Mouse (Mus musculus) intestine, postnatal 0 days (tissue): ENCODE data around the gene Aph1a. TPM values are rescaled to one million over a fixed set of nuclear protein-coding genes. Genes with fewer than 3 reads are reported as not detected.

Experiments
- ATAC-seq: fragments of 200-750 bp; cut with Nextera tagmentation; 2 replicates; pipeline ENCODE4 v1.8.0; 2017; ENCODE audit warnings: mild to moderate bottlenecking, moderate TSS enrichment, moderate library complexity
- H3K27ac ChIP-seq: fragments of 300-500 bp; sonication (generic); 2 replicates; pipeline ENCODE4 v1.5.1; 2014; ENCODE audit warnings: mild to moderate bottlenecking, low read depth, low read length, moderate library complexity
- H3K27me3 ChIP-seq: fragments of 300-500 bp; sonication (generic); replicated peaks from 2 replicates; pipeline ENCODE4 v1.6.1; 2014; ENCODE audit warnings: low read length, mixed read lengths; ENCODE audit not compliant: control insufficient read depth, insufficient read depth
- H3K36me3 ChIP-seq: fragments of 300-500 bp; sonication (generic); 2 replicates; pipeline ENCODE4 v1.6.1; 2014; ENCODE audit warnings: mild to moderate bottlenecking, moderate library complexity; ENCODE audit not compliant: control insufficient read depth, insufficient read depth
- H3K4me1 ChIP-seq: fragments of 300-500 bp; sonication (generic); replicated peaks from 2 replicates; pipeline ENCODE4 v1.6.1; 2014; ENCODE audit warnings: antibody characterized with exemption, low read length, mixed read lengths; ENCODE audit not compliant: control insufficient read depth, insufficient read depth
- H3K4me2 ChIP-seq: fragments of 300-500 bp; sonication (generic); replicated peaks from 2 replicates; pipeline ENCODE4 v1.6.1; 2014; ENCODE audit warnings: low read depth, mild to moderate bottlenecking, moderate library complexity
- H3K4me3 ChIP-seq: fragments of 300-500 bp; sonication (generic); 2 replicates; pipeline ENCODE4 v1.5.1; 2014; ENCODE audit warnings: low read depth, low read length
- H3K9ac ChIP-seq: fragments of 300-500 bp; sonication (generic); 2 replicates; pipeline ENCODE4 v1.6.1; 2014; ENCODE audit warnings: mild to moderate bottlenecking, low read depth, low read length
- H3K9me3 ChIP-seq: fragments of 300-500 bp; sonication (generic); 2 replicates; pipeline ENCODE4 v1.6.1; 2016; ENCODE audit warnings: mixed run types; ENCODE audit not compliant: control insufficient read depth
- CTCF ChIP-seq: sonication (generic); IDR thresholded peaks from 2 replicates; pipeline ENCODE4 v1.5.1; 2016; ENCODE audit warnings: low read depth, mild to moderate bottlenecking, control low read depth, antibody characterized with exemption, moderate library complexity
- WGBS: fragments of 180-500 bp; shearing (Covaris S2); extraction: QIAGEN DNeasy Blood & Tissue Kit; methylation state at CpG from one replicate; pipeline ENCODE4 v1.1.7; 2014; 5-methylcytosine and 5-hydroxymethylcytosine counted together
- polyA plus RNA-seq: library from polyadenylated mRNA; unstranded; fragments of >200 nt; fragmentation: Nextera tagmentation; extraction: Ambion mirVana; gene quantifications from 2 replicates; pipeline ENCODE4 v1.2.1, GENCODE M21; 2015

The Aph1a gene
- polyA plus RNA-seq, 1 experiment from 2014 or later = 52.4 TPM

DNA sequence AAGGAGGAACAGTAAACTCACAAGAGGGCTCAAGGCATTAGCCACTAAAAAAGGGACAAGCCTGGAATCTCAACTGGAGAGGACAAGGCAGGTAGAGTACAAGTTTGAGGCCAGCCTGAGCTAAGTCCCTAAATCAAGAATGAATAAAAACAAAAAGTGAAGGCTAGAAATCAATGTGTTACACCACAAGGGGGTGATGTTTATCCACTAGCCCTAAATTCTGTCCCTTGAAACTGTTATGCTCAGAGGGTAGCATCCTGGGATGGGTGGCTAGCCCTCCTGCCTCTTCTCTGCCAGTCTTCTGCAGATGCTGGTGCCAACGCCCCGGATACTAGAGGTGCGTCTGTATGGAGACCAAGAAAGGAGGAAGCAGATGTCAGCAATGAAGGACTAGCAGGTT lies 33.4 kb upstream of the Aph1a start:
- Histone ChIP-seq H3K4me2 (no peak overlapping the region), H3K27ac (no peak overlapping the region), H3K36me3 (peaks cover 20% of the 10 kb centered on the region), H3K9ac (no peak overlapping the region), H3K27me3 (no peaks in the 10 kb centered on the region), H3K4me3 (no peak overlapping the region), H3K4me1 (no peaks in the 10 kb centered on the region), H3K9me3 (no peaks in the 10 kb centered on the region)
- TF ChIP-seq CTCF = peak; percentile 59
- WGBS = 76% methylated on average over 3 of the region's 3 CpGs
- ATAC-seq = no peak

DNA sequence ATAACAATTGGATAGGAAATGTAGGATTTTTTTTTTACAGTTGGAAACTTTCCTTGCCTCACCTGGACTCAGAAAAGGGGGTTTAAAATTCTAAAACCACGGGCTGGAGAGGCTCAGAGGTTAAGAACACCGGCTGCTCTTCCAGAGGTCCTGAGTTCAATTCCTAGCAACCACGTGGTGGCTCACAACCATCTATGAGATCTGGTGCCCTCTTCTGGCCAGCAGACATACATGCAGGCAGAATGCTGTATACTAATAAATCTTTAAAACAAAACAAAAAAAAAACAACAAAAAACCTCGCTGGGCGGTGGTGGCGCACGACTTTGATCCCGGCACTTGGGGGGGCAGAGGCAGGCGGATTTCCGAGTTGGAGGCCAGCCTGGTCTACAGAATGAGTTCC lies 32.6 kb upstream of the Aph1a start:
- no peak for ATAC-seq
- peak; percentile 56 for TF ChIP-seq CTCF

DNA sequence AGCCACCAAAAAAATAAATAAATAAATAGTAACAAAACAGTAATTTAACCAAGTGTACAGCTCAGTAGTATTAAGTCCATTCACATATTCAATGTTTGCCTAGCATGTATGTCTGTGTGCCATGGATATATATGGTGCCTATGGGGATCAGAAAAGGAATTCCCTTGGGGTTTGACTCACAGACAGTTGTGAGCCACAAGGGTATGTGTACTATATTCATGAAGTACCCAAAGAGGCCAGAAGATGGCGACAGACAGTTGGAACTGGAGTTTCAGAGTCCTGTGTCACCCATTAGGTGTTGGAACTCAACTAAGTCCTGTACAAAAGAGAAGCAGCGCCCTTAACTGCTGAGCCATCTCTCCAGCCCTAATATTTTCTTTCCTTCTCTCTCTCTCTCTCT lies 32.0 kb upstream of the Aph1a start:
- Histone ChIP-seq H3K4me2 (no peak overlapping the region), H3K36me3 (peaks cover 24% of the 10 kb centered on the region), H3K27me3 (no peaks in the 10 kb centered on the region), H3K4me3 (no peak overlapping the region), H3K9me3 (no peaks in the 10 kb centered on the region), H3K4me1 (no peaks in the 10 kb centered on the region), H3K9ac (no peak overlapping the region), H3K27ac (no peak overlapping the region)
- WGBS = 29% methylated on average over 2 of the region's 2 CpGs
- peak; percentile 92 for TF ChIP-seq CTCF
- ATAC-seq = peak; percentile 60

More for the DNA sequence above, 32.6 kb upstream of the Aph1a start:
- Histone ChIP-seq H3K4me2 (no peak overlapping the region), H3K9me3 (no peaks in the 10 kb centered on the region), H3K9ac (no peak overlapping the region), H3K36me3 (peaks cover 24% of the 10 kb centered on the region), H3K4me3 (no peak overlapping the region), H3K4me1 (no peaks in the 10 kb centered on the region), H3K27me3 (no peaks in the 10 kb centered on the region), H3K27ac (no peak overlapping the region)
- 82% methylated on average over 10 of the region's 10 CpGs for WGBS

GRCm38 (mm10) chr3:95863578-95863977 lies 30.2 kb upstream of the Aph1a start:
- no peaks in the 10 kb centered on the region for H3K27me3 ChIP-seq
- H3K9me3 ChIP-seq = no peaks in the 10 kb centered on the region
- TF ChIP-seq CTCF = no peak
- 67% methylated on average over 7 of the region's 7 CpGs for WGBS
- no peak overlapping the region for H3K9ac ChIP-seq
- H3K27ac ChIP-seq = no peak overlapping the region
- no peak overlapping the region for H3K4me3 ChIP-seq
- H3K36me3 ChIP-seq = peaks cover 26% of the 10 kb centered on the region
- no peaks in the 10 kb centered on the region for H3K4me1 ChIP-seq
- no peak for ATAC-seq
- no peak overlapping the region for H3K4me2 ChIP-seq

GRCm38 (mm10) chr3:95865050-95865449 lies 28.7 kb upstream of the Aph1a start:
- no peak for ATAC-seq
- 71% methylated on average over 5 of the region's 5 CpGs for WGBS
- no peak overlapping the region for H3K4me2 ChIP-seq
- H3K27me3 ChIP-seq = no peaks in the 10 kb centered on the region
- no peak overlapping the region for H3K9ac ChIP-seq
- H3K36me3 ChIP-seq = peaks cover 35% of the 10 kb centered on the region
- no peak for TF ChIP-seq CTCF
- no peaks in the 10 kb centered on the region for H3K9me3 ChIP-seq
- no peaks in the 10 kb centered on the region for H3K4me1 ChIP-seq
- H3K27ac ChIP-seq = no peak overlapping the region; the same call in 1 of the 2 replicates
- no peak overlapping the region for H3K4me3 ChIP-seq

DNA sequence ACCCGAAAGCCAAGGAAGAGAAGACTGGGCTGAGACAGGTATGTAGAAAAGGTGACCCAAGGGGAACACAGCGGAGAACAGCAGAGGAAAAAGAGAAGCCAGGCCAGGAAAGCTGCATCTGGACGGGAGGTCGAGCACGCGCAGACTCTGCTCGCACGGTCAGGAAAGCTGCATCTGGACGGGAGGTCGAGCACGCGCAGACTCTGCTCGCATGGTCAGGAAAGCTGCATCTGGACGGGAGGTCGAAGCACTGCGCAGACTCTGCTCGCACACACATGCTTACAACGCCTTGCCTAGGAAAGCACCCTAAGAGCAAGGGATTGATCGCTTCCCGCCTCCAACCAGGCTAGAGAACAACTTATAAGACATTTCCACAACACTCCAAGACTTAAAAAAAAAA lies 28.2 kb upstream of the Aph1a start:
- no peak for ATAC-seq
- H3K36me3 ChIP-seq = peaks cover 38% of the 10 kb centered on the region
- 90% methylated on average over 20 of the region's 20 CpGs for WGBS

GRCm38 (mm10) chr3:95866071-95866470 lies 27.7 kb upstream of the Aph1a start:
- TF ChIP-seq CTCF = no peak
- H3K9ac ChIP-seq = no peak overlapping the region
- H3K27me3 ChIP-seq = no peaks in the 10 kb centered on the region
- H3K4me3 ChIP-seq = no peak overlapping the region
- H3K36me3 ChIP-seq = peaks cover 38% of the 10 kb centered on the region
- H3K4me2 ChIP-seq = no peak overlapping the region
- H3K9me3 ChIP-seq = no peaks in the 10 kb centered on the region
- no peaks in the 10 kb centered on the region for H3K4me1 ChIP-seq
- H3K27ac ChIP-seq = no peak overlapping the region
- 57% methylated on average over 5 of the region's 5 CpGs for WGBS
- ATAC-seq = no peak

More for the DNA sequence above, 28.2 kb upstream of the Aph1a start:
- no peaks in the 10 kb centered on the region for H3K27me3 ChIP-seq
- H3K27ac ChIP-seq = no peak overlapping the region
- H3K4me2 ChIP-seq = no peak overlapping the region
- no peaks in the 10 kb centered on the region for H3K4me1 ChIP-seq
- no peaks in the 10 kb centered on the region for H3K9me3 ChIP-seq
- no peak overlapping the region for H3K9ac ChIP-seq
- no peak for TF ChIP-seq CTCF
- H3K4me3 ChIP-seq = no peak overlapping the region
